Mouse (Mus musculus) neural tube, embryonic 15.5 days (tissue): ENCODE data around the gene Cypt12. TPM values are rescaled to one million over a fixed set of nuclear protein-coding genes. Genes with fewer than 3 reads are reported as not detected.

Source experiments
- ATAC-seq: fragments of 200-750 bp; cut with Nextera tagmentation; 2 replicates; pipeline ENCODE4 v1.8.0; 2017; ENCODE audit warnings: mild to moderate bottlenecking, moderate TSS enrichment, moderate library complexity; ENCODE audit not compliant: low FRiP score
- H3K27ac ChIP-seq: fragments of 300-500 bp; sonication (generic); replicated peaks from 2 replicates; pipeline ENCODE4 v1.5.1; 2015; ENCODE audit warnings: mild to moderate bottlenecking, inconsistent platforms
- H3K27me3 ChIP-seq: fragments of 300-500 bp; sonication (generic); replicated peaks from 2 replicates; pipeline ENCODE4 v1.6.1; 2015; ENCODE audit warnings: inconsistent platforms
- H3K36me3 ChIP-seq: fragments of 300-500 bp; sonication (generic); 2 replicates; pipeline ENCODE4 v1.6.1; 2015; ENCODE audit warnings: inconsistent platforms
- H3K4me1 ChIP-seq: fragments of 300-500 bp; sonication (generic); 2 replicates; pipeline ENCODE4 v1.6.1; 2015; ENCODE audit warnings: inconsistent platforms
- H3K4me2 ChIP-seq: fragments of 300-500 bp; sonication (generic); 2 replicates; pipeline ENCODE4 v1.6.1; 2015; ENCODE audit warnings: inconsistent platforms, mild to moderate bottlenecking, moderate library complexity
- H3K4me3 ChIP-seq: fragments of 300-500 bp; sonication (generic); replicated peaks from 2 replicates; pipeline ENCODE4 v1.5.1; 2015; ENCODE audit warnings: mild to moderate bottlenecking, inconsistent platforms
- H3K9ac ChIP-seq: fragments of 300-500 bp; sonication (generic); replicated peaks from 2 replicates; pipeline ENCODE4 v1.6.1; 2015; ENCODE audit warnings: mild to moderate bottlenecking, inconsistent platforms
- H3K9me3 ChIP-seq: fragments of 300-500 bp; sonication (generic); replicated peaks from 2 replicates; pipeline ENCODE4 v1.6.1; 2016; ENCODE audit warnings: inconsistent platforms
- WGBS: fragments of 180-500 bp; shearing (Covaris S2); methylation state at CpG from one replicate; pipeline ENCODE4 v1.1.7; 2015; ENCODE audit warnings: mixed read lengths; 5-methylcytosine and 5-hydroxymethylcytosine counted together
- polyA plus RNA-seq: library from polyadenylated mRNA; unstranded; fragments of >200 nt; fragmentation: Nextera tagmentation; extraction: Ambion mirVana; gene quantifications from 2 replicates; pipeline ENCODE4 v1.2.1, GENCODE M21; 2015

Gene Cypt12
- polyA plus RNA-seq, result not detected in 2 replicates

GRCm38 (mm10) chr3:17948299-17948698, at the start of gene Cypt12:
Gene Cypt12 (plus strand): TSS chr3:17948410.
- Histone ChIP-seq H3K9me3 (no peaks in the 10 kb centered on the region), H3K4me3 (no peak within 1 kb of the TSS), H3K4me1 (no peaks in the 10 kb centered on the region), H3K36me3 (no peaks in the 10 kb centered on the region), H3K27me3 (no peaks in the 10 kb centered on the region), H3K27ac (no peak within 1 kb of the TSS), H3K9ac (no peak within 1 kb of the TSS), H3K4me2 (no peak within 1 kb of the TSS)
- ATAC-seq, result no peak
- 94% methylated on average over 13 of the region's 13 CpGs for WGBS

GRCm38 (mm10) chr3:17913796-17914195, 34.4 kb upstream of the Cypt12 start:
- no peak overlapping the region for H3K4me3 ChIP-seq
- H3K36me3 ChIP-seq, result no peaks in the 10 kb centered on the region
- H3K9me3 ChIP-seq, result no peaks in the 10 kb centered on the region
- no peaks in the 10 kb centered on the region for H3K4me1 ChIP-seq
- no peak overlapping the region for H3K4me2 ChIP-seq
- no peak overlapping the region for H3K27ac ChIP-seq
- no peaks in the 10 kb centered on the region for H3K27me3 ChIP-seq
- no peak for ATAC-seq
- H3K9ac ChIP-seq, result no peak overlapping the region

GRCm38 (mm10) chr3:17940206-17940605, 8.0 kb upstream of the Cypt12 start:
- H3K9me3 ChIP-seq, result no peaks in the 10 kb centered on the region
- no peaks in the 10 kb centered on the region for H3K27me3 ChIP-seq
- H3K4me1 ChIP-seq, result no peaks in the 10 kb centered on the region
- no peak overlapping the region for H3K27ac ChIP-seq
- ATAC-seq, result no peak
- no peak overlapping the region for H3K9ac ChIP-seq
- 78% methylated on average over 2 of the region's 2 CpGs for WGBS
- no peak overlapping the region for H3K4me3 ChIP-seq
- no peaks in the 10 kb centered on the region for H3K36me3 ChIP-seq
- H3K4me2 ChIP-seq, result no peak overlapping the region
